Mouse (Mus musculus): ENCODE results near the gene Crebrf.

DNA sequence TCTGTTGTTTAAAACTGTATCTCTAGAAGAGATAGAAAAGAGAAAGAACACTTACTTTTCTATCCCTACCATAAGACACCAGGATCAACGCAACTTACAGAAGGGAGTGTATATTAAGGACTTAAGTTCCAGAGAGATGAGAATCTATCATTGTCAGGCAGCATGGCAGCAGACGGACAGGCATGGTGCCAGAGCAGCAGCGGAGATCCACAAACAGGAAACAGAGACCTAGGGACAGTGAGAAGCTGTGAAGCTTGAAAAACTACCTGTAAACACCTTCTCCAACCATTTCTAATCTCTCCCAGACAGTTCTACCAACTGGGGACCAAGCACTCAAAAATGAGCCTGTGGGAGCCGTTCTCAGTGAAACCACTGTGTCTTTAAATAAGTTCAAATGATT is 11.8 kb upstream of the Crebrf start:
- TF ChIP-seq CTCF (IDR thresholded peaks at IDR 0.05; ENCODE audit: extremely low read depth, insufficient read depth, low read length): no peak
- TF ChIP-seq POLR2A (IDR thresholded peaks at IDR 0.05; ENCODE audit: extremely low read depth, insufficient read depth, low read length): no peak
